Mouse (Mus musculus): ENCODE results near the gene Chchd10. TPM values are rescaled to one million over a fixed set of nuclear protein-coding genes. Genes with fewer than 3 reads are reported as not detected.

Gene Chchd10
- total and polyA plus RNA-seq, 3 experiments = 147 to 540 (median 254) TPM

GRCm38 (mm10) chr10:75889406-75890153 is 43.4 kb upstream of the Chchd10 start (continued):
- TF ChIP-seq RCOR1 (conservative IDR thresholded peaks at IDR 0.05; ENCODE audit: low read depth, low read length) = no peak

- Histone ChIP-seq H3K4me2 (ENCODE audit: insufficient read depth, low read depth, poor library complexity, severe bottlenecking) (peak within 1 kb of the TSS; percentile 76), H3K79me2 (replicated peaks; ENCODE audit: control insufficient read depth, extremely low read depth, insufficient read depth, poor library complexity, severe bottlenecking) (no peaks in the 10 kb centered on the region), H3K9ac (ENCODE audit: insufficient read depth, low read depth) (peak within 1 kb of the TSS; percentile 9; the same call in 1 of the 2 replicates), H3K36me3 (replicated peaks in 1 of 2; ENCODE audit: control insufficient read depth in 1 of 2, insufficient read depth in 1 of 2, low read length in 1 of 2) (peaks cover 7 to 43% of the 10 kb centered on the region in 2 experiments), H3K4me3 (replicated peaks in 1 of 3; ENCODE audit: low read depth in 2 of 3, low read length in 2 of 3, poor library complexity in 1 of 3) (peak within 1 kb of the TSS; percentile 47 to 63 (median 55)), H3K9me3 (replicated peaks; ENCODE audit: low read length) (no peaks in the 10 kb centered on the region), H3K27me3 (replicated peaks) (no peaks in the 10 kb centered on the region), H3K4me1 (ENCODE audit: control insufficient read depth in 1 of 2, insufficient read depth in 2 of 2) (peaks cover 33 to 72% of the 10 kb centered on the region in 2 experiments), H3K27ac (ENCODE audit: insufficient read depth, low read depth) (peak within 1 kb of the TSS; percentile 99)
- DNase-seq (ENCODE audit: extremely low read depth) = peak; percentile 100
- dilution Hi-C loops (cut with MboI; ENCODE audit: extremely low pct_ligation_motif_present, extremely low pct_unique_long_range_greater_than_20kb, low sequenced_read_pairs) (no loop called here), in situ Hi-C loops (cut with MboI; ENCODE audit: low pct_ligation_motif_present, low pct_unique_long_range_greater_than_20kb, low sequenced_read_pairs) (no loop called here)
- TF ChIP-seq MAX (IDR thresholded peaks at IDR 0.05; ENCODE audit: low read length) (peak; percentile 99), GABPA (IDR thresholded peaks at IDR 0.05; ENCODE audit: insufficient replicate concordance, low read depth, low read length) (no peak), USF1 (IDR thresholded peaks at IDR 0.05; ENCODE audit: low read depth, low read length) (peak; percentile 78), MXI1 (IDR thresholded peaks at IDR 0.05; ENCODE audit: low read depth, low read length) (peak; percentile 89), HCFC1 (IDR thresholded peaks at IDR 0.05; ENCODE audit: low read depth, low read length) (peak; percentile 62), ELF1 (IDR thresholded peaks at IDR 0.05; ENCODE audit: low read depth, low read length) (peak; percentile 73), USF2 (conservative IDR thresholded peaks at IDR 0.05; ENCODE audit: low read depth, low read length) (peak; percentile 51), PAX5 (IDR thresholded peaks at IDR 0.05; ENCODE audit: low read length) (no peak), MYC (IDR thresholded peaks at IDR 0.05; ENCODE audit: low read depth, low read length) (peak; percentile 55; the same call in 1 of the 2 replicates), NRF1 (IDR thresholded peaks at IDR 0.05; ENCODE audit: low read depth, low read length) (0 out of 2 replicates have a peak, but pooled peaks have one; percentile 22), MAZ (IDR thresholded peaks at IDR 0.05; ENCODE audit: low read depth, low read length) (peak; percentile 38; the same call in 1 of the 2 replicates), ZC3H11A (IDR thresholded peaks at IDR 0.05; ENCODE audit: low read depth, low read length) (no peak), JUN (IDR thresholded peaks at IDR 0.05; ENCODE audit: insufficient read depth, low read depth, low read length) (no peak), MAFK (IDR thresholded peaks at IDR 0.05; ENCODE audit: insufficient replicate concordance, low read length) (no peak), SIN3A (IDR thresholded peaks at IDR 0.05; ENCODE audit: low read length) (peak; percentile 99), E2F4 (IDR thresholded peaks at IDR 0.05; ENCODE audit: insufficient replicate concordance, low read depth, low read length) (no peak), IRF4 (IDR thresholded peaks at IDR 0.05; ENCODE audit: low read depth, low read length) (peak; percentile 19; the same call in 1 of the 2 replicates), KAT2A (IDR thresholded peaks at IDR 0.05; ENCODE audit: insufficient replicate concordance, low read length) (0 out of 2 replicates have a peak, but pooled peaks have one; percentile 34), TBP (conservative IDR thresholded peaks at IDR 0.05; ENCODE audit: low read depth, low read length) (no peak), POLR2A (IDR thresholded peaks at IDR 0.05; ENCODE audit: low read depth, low read length) (peak; percentile 46), TCF12 (IDR thresholded peaks at IDR 0.05; ENCODE audit: low read depth, low read length) (peak; percentile 41), ZNF384 (IDR thresholded peaks at IDR 0.05; ENCODE audit: low read depth, low read length) (no peak), BHLHE40 (IDR thresholded peaks at IDR 0.05; ENCODE audit: low read depth, low read length) (peak; percentile 62), CHD2 (IDR thresholded peaks at IDR 0.05; ENCODE audit: low read length) (peak; percentile 85), MEF2A (IDR thresholded peaks at IDR 0.05; ENCODE audit: borderline replicate concordance, low read depth, low read length) (no peak)
These were observed 39.7 kb upstream of the Chchd10 start, which contains the start of gene Derl3 for GRCm38 (mm10) chr10:75893089-75893750. Gene Derl3, plus strand, starts transcription at chr10:75893413.

Data from CH12.LX (cell line).